Mouse (Mus musculus) ES-Bruce4 (cell line): ENCODE data around the gene R3hdml. TPM values are rescaled to one million over a fixed set of nuclear protein-coding genes. Genes with fewer than 3 reads are reported as not detected.
A peak's percentile ranks its signal among the peaks of the same experiment; 100 is the strongest.

Source experiments
- H3K27ac ChIP-seq: 2 replicates; pipeline ENCODE4 v1.5.1; 2012; ENCODE audit warnings: low read length, inconsistent platforms; ENCODE audit not compliant: insufficient read depth
- H3K27me3 ChIP-seq: 2 replicates; pipeline ENCODE4 v1.6.1; 2012; ENCODE audit warnings: mild to moderate bottlenecking, low read length, inconsistent platforms; ENCODE audit not compliant: control insufficient read depth, poor library complexity, insufficient read depth, severe bottlenecking
- H3K36me3 ChIP-seq: 2 replicates; pipeline ENCODE4 v1.6.1; 2012; ENCODE audit warnings: inconsistent platforms, mild to moderate bottlenecking, low read length, moderate library complexity; ENCODE audit not compliant: control insufficient read depth, poor library complexity, insufficient read depth, severe bottlenecking
- H3K4me1 ChIP-seq: one replicate; pipeline ENCODE4 v1.8.1; 2011; ENCODE audit warnings: low read length; ENCODE audit not compliant: control insufficient read depth, insufficient read depth
- H3K4me3 ChIP-seq: 2 replicates; pipeline ENCODE4 v1.5.1; 2011; ENCODE audit warnings: low read depth, mild to moderate bottlenecking, low read length
- H3K9ac ChIP-seq: 2 replicates; pipeline ENCODE4 v1.6.1; 2012; ENCODE audit warnings: low read depth, mild to moderate bottlenecking, inconsistent platforms; ENCODE audit not compliant: poor library complexity, severe bottlenecking
- H3K9me3 ChIP-seq: replicated peaks from 2 replicates; pipeline ENCODE4 v1.6.1; 2012; ENCODE audit warnings: mild to moderate bottlenecking, low read length, inconsistent platforms; ENCODE audit not compliant: control insufficient read depth, poor library complexity, insufficient read depth, severe bottlenecking
- CTCF ChIP-seq: IDR thresholded peaks from one replicate; pipeline ENCODE4 v1.8.1; 2011; ENCODE audit warnings: low read depth, low read length
- EP300 ChIP-seq: IDR thresholded peaks from 2 replicates; pipeline ENCODE4 v1.6.1; 2011; ENCODE audit warnings: low read depth, low read length; ENCODE audit not compliant: insufficient read depth
- POLR2A ChIP-seq: IDR thresholded peaks from one replicate; pipeline ENCODE4 v1.8.1; 2011; ENCODE audit warnings: low read length; ENCODE audit not compliant: insufficient read depth
- polyA plus RNA-seq: library from polyadenylated mRNA; stranded (reverse); fragments of >200 nt; gene quantifications from 2 replicates; pipeline ENCODE4 v1.2.4, GENCODE M21; 2011; ENCODE audit warnings: low read depth; ENCODE audit not compliant: missing spikeins, insufficient read depth, insufficient read length

R3hdml gene
- polyA plus RNA-seq, 1 experiment = not detected

GRCm38 (mm10) chr2:163467585-163467984 lies 24.5 kb upstream of the R3hdml start:
- peaks cover 11% of the 10 kb centered on the region for H3K4me1 ChIP-seq
- H3K9me3 ChIP-seq = no peaks in the 10 kb centered on the region
- H3K27me3 ChIP-seq = no peaks in the 10 kb centered on the region
- H3K36me3 ChIP-seq = no peaks in the 10 kb centered on the region; the same call in 1 of the 2 replicates
- no peak overlapping the region for H3K27ac ChIP-seq
- no peak for TF ChIP-seq POLR2A
- no peak for TF ChIP-seq EP300
- no peak for TF ChIP-seq CTCF
- no peak overlapping the region for H3K4me3 ChIP-seq
- H3K9ac ChIP-seq = no peak overlapping the region

- Histone ChIP-seq H3K27me3 (no peaks in the 10 kb centered on the region), H3K4me3 (no peak overlapping the region)
These were observed 23.3 kb upstream of the R3hdml start for GRCm38 (mm10) chr2:163468866-163469265.

GRCm38 (mm10) chr2:163469711-163470110 lies 22.4 kb upstream of the R3hdml start:
- no peak overlapping the region for H3K27ac ChIP-seq
- H3K9me3 ChIP-seq = no peaks in the 10 kb centered on the region
- H3K9ac ChIP-seq = no peak overlapping the region
- no peaks in the 10 kb centered on the region for H3K27me3 ChIP-seq
- TF ChIP-seq POLR2A (no peak), EP300 (no peak), CTCF (no peak)
- peaks cover 2% of the 10 kb centered on the region for H3K4me1 ChIP-seq
- H3K36me3 ChIP-seq = no peaks in the 10 kb centered on the region; the same call in 1 of the 2 replicates
- no peak overlapping the region for H3K4me3 ChIP-seq

More at GRCm38 (mm10) chr2:163468866-163469265, 23.3 kb upstream of the R3hdml start:
- Histone ChIP-seq H3K36me3 (no peaks in the 10 kb centered on the region; the same call in 1 of the 2 replicates), H3K9me3 (no peaks in the 10 kb centered on the region), H3K4me1 (peaks cover 7% of the 10 kb centered on the region), H3K9ac (no peak overlapping the region), H3K27ac (no peak overlapping the region)
- no peak for TF ChIP-seq CTCF
- no peak for TF ChIP-seq POLR2A
- TF ChIP-seq EP300 = no peak

- no peaks in the 10 kb centered on the region for H3K27me3 ChIP-seq
- H3K36me3 ChIP-seq = no peaks in the 10 kb centered on the region; the same call in 1 of the 2 replicates
- H3K4me1 ChIP-seq = peaks cover 2% of the 10 kb centered on the region
- no peaks in the 10 kb centered on the region for H3K9me3 ChIP-seq
- H3K27ac ChIP-seq = no peak overlapping the region
- no peak overlapping the region for H3K4me3 ChIP-seq
- TF ChIP-seq EP300 (no peak), CTCF (no peak), POLR2A (no peak)
- H3K9ac ChIP-seq = 0 out of 2 replicates have a peak overlapping the region, but pooled peaks have one; percentile 60
These were observed 21.0 kb upstream of the R3hdml start for GRCm38 (mm10) chr2:163471136-163471535.

- Histone ChIP-seq H3K27me3 (no peaks in the 10 kb centered on the region), H3K9me3 (no peaks in the 10 kb centered on the region), H3K36me3 (no peaks in the 10 kb centered on the region; the same call in 1 of the 2 replicates), H3K9ac (peak overlapping the region; percentile 60), H3K4me3 (peak overlapping the region; percentile 66), H3K4me1 (no peaks in the 10 kb centered on the region), H3K27ac (no peak overlapping the region)
- no peak for TF ChIP-seq CTCF
- TF ChIP-seq POLR2A = no peak
- no peak for TF ChIP-seq EP300
These were observed 20.2 kb upstream of the R3hdml start for GRCm38 (mm10) chr2:163471710-163472465.

GRCm38 (mm10) chr2:163472466-163472851 lies 19.7 kb upstream of the R3hdml start, which contains the start of gene Fitm2:
Fitm2 (minus strand) TSS chr2:163472629.
- no peaks in the 10 kb centered on the region for H3K27me3 ChIP-seq
- peak within 1 kb of the TSS; percentile 63; the same call in 1 of the 2 replicates for H3K27ac ChIP-seq

More at GRCm38 (mm10) chr2:163472466-163472851, 19.7 kb upstream of the R3hdml start, which contains the start of gene Fitm2:
- Histone ChIP-seq H3K4me1 (no peaks in the 10 kb centered on the region), H3K4me3 (peak within 1 kb of the TSS; percentile 66), H3K9me3 (no peaks in the 10 kb centered on the region), H3K9ac (peak within 1 kb of the TSS; percentile 60), H3K36me3 (no peaks in the 10 kb centered on the region; the same call in 1 of the 2 replicates)
- TF ChIP-seq POLR2A = no peak
- peak; percentile 99 for TF ChIP-seq CTCF
- peak; percentile 53; the same call in 1 of the 2 replicates for TF ChIP-seq EP300
